In genomic region chr1:193363801-193364231, GRCm38 (mm10) we compare ENCODE assay signal across 8 mouse cellular contexts. TPM values are rescaled to one million over a fixed set of nuclear protein-coding genes. Genes with fewer than 3 reads are reported as not detected.
DNase-seq lines count a peak whose midpoint lies in the region; ATAC-seq lines count a peak whose summit lies in the region.

No protein-coding gene starts in this region.

- H3K36me3 ChIP-seq in limb, embryonic 11.5 days (ENCODE audit: control insufficient read depth, insufficient read depth, low read length), result no peaks in the 10 kb centered on the region
- H3K36me3 ChIP-seq in limb, embryonic 10.5 days, result no peaks in the 10 kb centered on the region; the same call in 1 of the 2 replicates

- WGBS in limb, embryonic 11.5 days, result 67% methylated on average over 5 of the region's 5 CpGs
- 71% methylated on average over 5 of the region's 5 CpGs for WGBS in limb, embryonic 10.5 days

- H3K4me3 ChIP-seq in limb, embryonic 11.5 days (ENCODE audit: low read depth, low read length), result no peak overlapping the region
- H3K4me3 ChIP-seq in limb, embryonic 10.5 days, result no peak overlapping the region

- ATAC-seq in limb, embryonic 11.5 days (ENCODE audit: insufficient number of reproducible peaks, low FRiP score, low TSS enrichment, low read depth), result no peak

- peaks cover 4% of the 10 kb centered on the region; the same call in 1 of the 2 replicates for H3K4me1 ChIP-seq in limb, embryonic 11.5 days (ENCODE audit: control insufficient read depth, insufficient read depth, low read length)
- peaks cover 23% of the 10 kb centered on the region for H3K4me1 ChIP-seq in limb, embryonic 10.5 days

- H3K9ac ChIP-seq in limb, embryonic 11.5 days (ENCODE audit: low read length), result no peak overlapping the region

- no peaks in the 10 kb centered on the region for H3K27me3 ChIP-seq in limb, embryonic 11.5 days (ENCODE audit: control insufficient read depth, insufficient read depth, low read length)
- H3K27me3 ChIP-seq in limb, embryonic 10.5 days (ENCODE audit: low read depth, poor library complexity, severe bottlenecking), result no peaks in the 10 kb centered on the region

- H3K9me3 ChIP-seq in limb, embryonic 11.5 days (ENCODE audit: control insufficient read depth, low read length), result no peaks in the 10 kb centered on the region
- no peaks in the 10 kb centered on the region for H3K9me3 ChIP-seq in limb, embryonic 10.5 days (replicated peaks)

- intact Hi-C loops in heart, postnatal 14 days (cut with DNase I), result loop anchor here (1.0 kb wide), 1 partner anchor 34 kb away; no protein-coding TSS in a partner anchor
- intact Hi-C loops in left cerebral cortex, postnatal 25 days (cut with DNase I), result loop anchor here (2.0 kb wide), 1 partner anchor 33 kb away; no protein-coding TSS in a partner anchor

- no peak overlapping the region for H3K27ac ChIP-seq in limb, embryonic 11.5 days (replicated peaks; ENCODE audit: low read depth, low read length)
- H3K27ac ChIP-seq in limb, embryonic 10.5 days, result no peak overlapping the region

- no peak overlapping the region for H3K4me2 ChIP-seq in limb, embryonic 11.5 days (ENCODE audit: low read depth, severe bottlenecking)

- DNase-seq in limb, embryonic 11.5 days (ENCODE audit: low spot score), result peak; percentile 50
- no peak for DNase-seq in limb, embryonic 10.5 days (ENCODE audit: low spot score)
- peak; percentile 55 for DNase-seq in ES-CJ7 (ENCODE audit: low read depth, low spot score)
- peak; percentile 66 for DNase-seq in cerebellum, adult 9-10 months
- DNase-seq in heart, postnatal 14 days, result peak; percentile 54 to 75
- peak; percentile 70 to 80 for DNase-seq in left cerebral cortex, postnatal 25 days (ENCODE audit: low spot score in 2 of 2)
- peak; percentile 74 for DNase-seq in retina, embryonic 14.5 days (ENCODE audit: low spot score)
- no peak for DNase-seq in yolk sac, embryonic 10.5 days (ENCODE audit: low spot score)

RNA-seq across cellular contexts. Expression of gene Camk1g, which starts 6.3 kb away (rescaled TPM):
- polyA plus RNA-seq in limb, embryonic 11.5 days (2014; fragmentation: Nextera tagmentation; extraction: Ambion mirVana), result 12.2 and 17.1 TPM in 2 replicates
- polyA plus RNA-seq in limb, embryonic 10.5 days (2016; fragmentation: Nextera tagmentation; extraction: Ambion mirVana), result 8.2 and 13.2 TPM in 2 replicates
- total RNA-seq in heart, postnatal 14 days (2021), result under 1 TPM; 0.72 to 0.83 TPM
- total RNA-seq in left cerebral cortex, postnatal 25 days (2021), result 10 to 100 TPM; 36.9 to 51.0 TPM

Comparison
In these comparisons a context has a peak if more than half of its experiments do, and no peak if none do; other contexts are left out.
1. DNase-seq: peak in limb, embryonic 11.5 days (single experiment), ES-CJ7 (single experiment), cerebellum, adult 9-10 months (single experiment), heart, postnatal 14 days (2 of 2), left cerebral cortex, postnatal 25 days (2 of 2) and retina, embryonic 14.5 days (single experiment); none in limb, embryonic 10.5 days (single experiment) and yolk sac, embryonic 10.5 days (single experiment).
2. RNA of gene Camk1g, which starts 6.3 kb away (total RNA-seq): 36.9 to 51.0 TPM in left cerebral cortex, postnatal 25 days; 0.72 to 0.83 TPM in heart, postnatal 14 days; every median in the first group is over 10 times any median in the second.